Mouse (Mus musculus): ENCODE measurements around the gene Elf2.
"Not testable (repeated sequence)": the region's sequence is repeated elsewhere in the genome, so short reads cannot be mapped to it uniquely, and the experiment has no call there.

Gene Elf2

GRCm38 (mm10) chr3:51216351-51216750 lies 124.1 kb downstream of the Elf2 start:
- not testable (repeated sequence) for DNase-seq (ENCODE audit: low read depth, low spot score)

GRCm38 (mm10) chr3:51215681-51216080 lies 124.8 kb downstream of the Elf2 start:
- no peak for DNase-seq (ENCODE audit: low read depth, low spot score)

GRCm38 (mm10) chr3:51213111-51213510 lies 127.4 kb downstream of the Elf2 start:
- DNase-seq (ENCODE audit: low read depth, low spot score), result no peak

GRCm38 (mm10) chr3:51210485-51210884 lies 130.0 kb downstream of the Elf2 start:
- no peak for DNase-seq (ENCODE audit: low read depth, low spot score)

- DNase-seq (ENCODE audit: low read depth, low spot score), result no peak
Observed at GRCm38 (mm10) chr3:51209503-51210314, 130.8 kb downstream of the Elf2 start.

GRCm38 (mm10) chr3:51208633-51209032 lies 131.8 kb downstream of the Elf2 start:
- DNase-seq (ENCODE audit: low read depth, low spot score), result no peak

GRCm38 (mm10) chr3:51206521-51206920 lies 133.9 kb downstream of the Elf2 start:
- no peak for DNase-seq (ENCODE audit: low read depth, low spot score)

- no peak for DNase-seq (ENCODE audit: low read depth, low spot score)
Observed at GRCm38 (mm10) chr3:51204897-51205296, 135.6 kb downstream of the Elf2 start.

GRCm38 (mm10) chr3:51204441-51204840 lies 136.0 kb downstream of the Elf2 start:
- DNase-seq (ENCODE audit: low read depth, low spot score), result no peak

GRCm38 (mm10) chr3:51203906-51204305 lies 136.6 kb downstream of the Elf2 start:
- no peak for DNase-seq (ENCODE audit: low read depth, low spot score)

All from retina, adult 2 months (tissue).